Mouse (Mus musculus) heart, embryonic 14.5 days (tissue): ENCODE measurements around the gene Vps16. TPM values are rescaled to one million over a fixed set of nuclear protein-coding genes. Genes with fewer than 3 reads are reported as not detected.

ENCODE experiments used
- ATAC-seq: fragments of 200-750 bp; cut with Nextera tagmentation; 2 replicates; pipeline ENCODE4 v1.8.0; 2017; ENCODE audit warnings: low read depth, moderate TSS enrichment; ENCODE audit not compliant: insufficient number of reproducible peaks, insufficient read depth, low FRiP score
- H3K27ac ChIP-seq, 2 experiments: fragments of 200-500 bp in 1 of 2; fragments of 300-500 bp in 1 of 2; sonication (generic) in 1 of 2; replicated peaks in 1 of 2; 2 replicates each; pipeline ENCODE4 v1.5.1; 2012 to 2014; ENCODE audit warnings: low read depth in 2 of 2, low read length in 2 of 2, control low read depth in 1 of 2, mild to moderate bottlenecking in 1 of 2, mixed read lengths in 1 of 2; ENCODE audit not compliant: control insufficient read depth in 1 of 2, insufficient read depth in 1 of 2
- H3K27me3 ChIP-seq: fragments of 300-500 bp; sonication (generic); 2 replicates; pipeline ENCODE4 v1.6.1; 2014; ENCODE audit warnings: mild to moderate bottlenecking, low read length, control low read depth; ENCODE audit not compliant: control insufficient read depth, insufficient read depth
- H3K36me3 ChIP-seq: fragments of 300-500 bp; sonication (generic); 2 replicates; pipeline ENCODE4 v1.6.1; 2014; ENCODE audit warnings: mild to moderate bottlenecking, control low read depth, low read length, mixed read lengths; ENCODE audit not compliant: control insufficient read depth, insufficient read depth
- H3K4me1 ChIP-seq, 2 experiments: fragments of 200-500 bp in 1 of 2; fragments of 300-500 bp in 1 of 2; sonication (generic) in 1 of 2; 2 replicates each; pipeline ENCODE4 v1.6.1; 2012 to 2014; ENCODE audit warnings: low read length in 2 of 2, control low read depth in 1 of 2, mixed read lengths in 1 of 2; ENCODE audit not compliant: control insufficient read depth in 2 of 2, insufficient read depth in 2 of 2
- H3K4me2 ChIP-seq: fragments of 300-500 bp; sonication (generic); 2 replicates; pipeline ENCODE4 v1.6.1; 2014; ENCODE audit warnings: mild to moderate bottlenecking, low read length
- H3K4me3 ChIP-seq, 2 experiments: fragments of 200-500 bp in 1 of 2; fragments of 300-500 bp in 1 of 2; sonication (generic) in 1 of 2; 2 replicates each; pipeline ENCODE4 v1.5.1; 2012 to 2014; ENCODE audit warnings: low read length in 2 of 2, mild to moderate bottlenecking in 2 of 2, control low read depth in 1 of 2, low read depth in 1 of 2, moderate library complexity in 1 of 2; ENCODE audit not compliant: control insufficient read depth in 1 of 2, insufficient read depth in 1 of 2
- H3K9ac ChIP-seq: fragments of 300-500 bp; sonication (generic); 2 replicates; pipeline ENCODE4 v1.6.1; 2014; ENCODE audit warnings: mild to moderate bottlenecking, low read length
- H3K9me3 ChIP-seq: fragments of 300-500 bp; sonication (generic); 2 replicates; pipeline ENCODE4 v1.6.1; 2016; ENCODE audit warnings: low read length, control low read depth; ENCODE audit not compliant: control insufficient read depth
- WGBS: fragments of 180-500 bp; shearing (Covaris S2); extraction: QIAGEN DNeasy Blood & Tissue Kit; methylation state at CpG from one replicate; pipeline ENCODE4 v1.1.7; 2014; 5-methylcytosine and 5-hydroxymethylcytosine counted together
- polyA plus RNA-seq: library from polyadenylated mRNA; unstranded; fragments of >200 nt; fragmentation: Nextera tagmentation; extraction: Ambion mirVana; gene quantifications from 2 replicates; pipeline ENCODE4 v1.2.1, GENCODE M21; 2014

Gene Vps16
- polyA plus RNA-seq, 1 experiment from 2014 or later, result 43.8 TPM

DNA sequence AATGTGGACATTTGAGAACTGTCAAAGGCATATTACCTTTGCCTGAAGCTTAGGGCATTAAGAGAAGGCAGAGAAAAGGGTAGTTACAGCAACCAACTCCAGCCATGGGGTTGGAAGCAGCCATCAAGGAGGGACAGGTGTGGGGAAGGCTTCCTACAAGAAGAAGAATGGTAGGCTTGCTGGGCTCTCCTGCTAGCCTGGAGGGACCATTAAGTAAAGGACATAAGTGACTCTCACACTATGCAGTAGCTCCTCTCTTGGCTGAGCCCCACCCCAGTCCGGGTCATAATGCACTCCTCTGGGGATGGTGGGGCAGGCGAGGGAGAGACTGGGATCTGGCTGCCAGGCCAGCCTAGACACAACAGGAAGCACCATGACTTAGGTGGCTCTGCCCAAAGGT is 18.0 kb upstream of the Vps16 start, which contains the start of gene Tmem239:
Gene Tmem239 (plus strand): TSS at position 301 of the 400 bp plus-strand sequence.
- no peaks in the 10 kb centered on the region for H3K27me3 ChIP-seq
- WGBS, result 78% methylated on average over 2 of the region's 2 CpGs
- H3K9me3 ChIP-seq, result no peaks in the 10 kb centered on the region
- no peak within 1 kb of the TSS for H3K27ac ChIP-seq
- no peak within 1 kb of the TSS for H3K4me2 ChIP-seq
- no peak within 1 kb of the TSS for H3K9ac ChIP-seq
- no peaks in the 10 kb centered on the region for H3K36me3 ChIP-seq
- no peak within 1 kb of the TSS for H3K4me3 ChIP-seq
- H3K4me1 ChIP-seq, result no peaks in the 10 kb centered on the region
- ATAC-seq, result no peak

- 18% methylated on average over 6 of the region's 6 CpGs for WGBS
- no peaks in the 10 kb centered on the region for H3K4me1 ChIP-seq
- no peaks in the 10 kb centered on the region for H3K36me3 ChIP-seq
- H3K4me3 ChIP-seq, result no peak overlapping the region
- H3K27ac ChIP-seq, result no peak overlapping the region
- H3K9me3 ChIP-seq, result no peaks in the 10 kb centered on the region
- no peak overlapping the region for H3K4me2 ChIP-seq
- H3K27me3 ChIP-seq, result no peaks in the 10 kb centered on the region
- H3K9ac ChIP-seq, result no peak overlapping the region
- no peak for ATAC-seq
Observed at GRCm38 (mm10) chr2:130408194-130408593, 15.9 kb upstream of the Vps16 start.

- no peak for ATAC-seq
- Histone ChIP-seq H3K9me3 (no peaks in the 10 kb centered on the region), H3K9ac (no peak overlapping the region), H3K4me1 (no peaks in the 10 kb centered on the region), H3K27ac (no peak overlapping the region), H3K4me2 (no peak overlapping the region), H3K4me3 (no peak overlapping the region), H3K27me3 (no peaks in the 10 kb centered on the region), H3K36me3 (no peaks in the 10 kb centered on the region)
- 33% methylated on average over 16 of the region's 16 CpGs for WGBS
Observed at GRCm38 (mm10) chr2:130411558-130412495, 12.3 kb upstream of the Vps16 start.

- ATAC-seq, result no peak
- Histone ChIP-seq H3K4me1 (no peaks in the 10 kb centered on the region), H3K4me3 (no peak overlapping the region), H3K36me3 (no peaks in the 10 kb centered on the region; the same call in 1 of the 2 replicates), H3K9me3 (no peaks in the 10 kb centered on the region), H3K4me2 (no peak overlapping the region), H3K9ac (no peak overlapping the region), H3K27me3 (no peaks in the 10 kb centered on the region), H3K27ac (no peak overlapping the region)
- WGBS, result 76% methylated on average over 3 of the region's 3 CpGs
Observed at GRCm38 (mm10) chr2:130412775-130413174, 11.4 kb upstream of the Vps16 start.

DNA sequence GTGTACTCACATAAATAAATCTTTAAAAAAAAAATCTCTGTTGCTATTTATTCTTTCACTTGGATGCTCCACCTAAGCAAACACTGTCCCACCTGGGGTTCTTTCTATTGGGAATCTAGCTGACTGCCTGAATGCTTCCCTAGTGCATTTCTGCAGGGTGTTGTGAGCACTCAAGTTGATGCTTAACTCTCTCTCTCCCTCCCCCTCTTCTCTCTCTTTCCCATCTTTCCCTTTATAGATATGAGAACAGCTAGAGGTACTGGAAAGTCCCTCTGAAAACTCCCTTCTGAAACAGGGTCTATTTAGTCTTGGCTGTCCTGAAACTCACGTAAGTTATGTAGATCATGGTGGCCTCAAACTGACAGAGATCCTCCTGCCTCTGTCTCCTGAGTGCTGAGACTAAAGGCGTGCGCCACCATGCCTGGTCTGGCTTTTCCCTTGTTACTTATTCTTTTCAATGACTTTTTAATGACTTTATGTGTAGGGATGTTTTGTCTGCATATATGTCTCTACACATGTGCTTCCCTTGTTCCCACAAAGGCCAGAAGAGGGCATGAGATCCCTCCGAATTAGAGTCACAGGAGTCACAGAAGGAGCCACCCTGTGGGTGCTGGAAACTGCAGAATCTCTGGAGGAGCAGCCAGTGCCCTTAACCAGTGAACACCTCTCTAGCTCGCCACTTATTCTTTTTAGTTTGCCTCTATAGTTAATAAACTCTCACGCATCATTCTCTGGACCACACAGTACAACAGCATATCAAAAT is 9.9 kb upstream of the Vps16 start:
- Histone ChIP-seq H3K9me3 (no peaks in the 10 kb centered on the region), H3K4me3 (no peak overlapping the region), H3K27ac (no peak overlapping the region), H3K4me2 (no peak overlapping the region), H3K4me1 (no peaks in the 10 kb centered on the region), H3K27me3 (no peaks in the 10 kb centered on the region), H3K36me3 (peaks cover 9% of the 10 kb centered on the region; the same call in 1 of the 2 replicates), H3K9ac (no peak overlapping the region)
- WGBS, result 70% methylated on average over 6 of the region's 6 CpGs
- no peak for ATAC-seq

DNA sequence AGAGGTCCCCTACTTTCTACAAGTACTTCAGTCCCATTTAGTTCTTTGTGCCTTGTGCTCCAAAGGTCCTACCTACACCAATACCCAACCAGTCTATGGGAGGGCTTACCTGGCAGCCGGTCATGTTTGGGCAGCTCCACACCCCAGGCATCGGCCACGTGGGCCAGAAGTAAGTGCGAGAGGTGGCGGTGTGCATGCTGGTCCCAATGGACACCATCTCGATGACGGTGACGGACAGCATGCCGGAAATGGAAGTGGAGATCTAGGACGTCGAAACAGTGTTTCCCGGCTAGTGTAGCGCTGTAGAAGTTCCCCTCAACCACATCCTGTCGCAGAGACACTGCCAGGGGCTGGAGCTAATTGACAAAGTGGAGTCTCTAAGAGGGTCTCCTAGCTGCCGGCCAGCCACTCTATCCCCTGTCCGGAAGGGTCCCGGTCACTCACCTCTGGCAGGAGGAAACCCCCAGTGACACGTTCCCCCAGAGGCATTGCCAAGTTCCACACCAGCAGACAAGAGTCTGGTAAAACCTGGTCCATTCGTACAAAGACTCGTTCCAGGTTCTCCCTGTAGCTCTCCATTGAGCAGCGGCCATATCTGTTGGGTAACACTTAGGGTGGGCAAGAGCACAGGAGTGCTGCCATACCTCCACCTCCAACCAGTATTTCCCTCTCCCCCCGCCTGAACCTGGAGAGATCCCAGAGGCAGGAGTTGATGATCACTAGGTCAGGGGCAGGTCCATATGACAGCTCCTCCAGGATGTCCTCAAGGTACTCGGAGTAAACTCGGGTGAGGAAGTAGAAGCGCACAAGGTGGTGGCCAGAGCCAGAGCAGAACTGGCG is 2.1 kb upstream of the Vps16 start:
- H3K4me3 ChIP-seq, result no peak overlapping the region
- no peaks in the 10 kb centered on the region for H3K27me3 ChIP-seq
- peaks cover 6 to 14% of the 10 kb centered on the region in 2 experiments for H3K4me1 ChIP-seq
- no peaks in the 10 kb centered on the region for H3K9me3 ChIP-seq
- H3K36me3 ChIP-seq, result peaks cover 15% of the 10 kb centered on the region
- no peak overlapping the region for H3K9ac ChIP-seq
- H3K4me2 ChIP-seq, result no peak overlapping the region
- H3K27ac ChIP-seq, result no peak overlapping the region
- ATAC-seq, result no peak
- 94% methylated on average over 26 of the region's 26 CpGs for WGBS
